Mouse (Mus musculus): ENCODE data around the gene Rgs8. TPM values are rescaled to one million over a fixed set of nuclear protein-coding genes. Genes with fewer than 3 reads are reported as not detected.

Gene Rgs8
- total and polyA plus RNA-seq, 3 experiments: not detected

- peak; percentile 35 for DNase-seq (ENCODE audit: extremely low read depth)
- Histone ChIP-seq H3K27me3 (replicated peaks) (no peaks in the 10 kb centered on the region), H3K9ac (ENCODE audit: insufficient read depth, low read depth) (0 out of 2 replicates have a peak overlapping the region, but pooled peaks have one; percentile 4), H3K27ac (ENCODE audit: insufficient read depth, low read depth) (no peak overlapping the region), H3K79me2 (replicated peaks; ENCODE audit: control insufficient read depth, extremely low read depth, insufficient read depth, poor library complexity, severe bottlenecking) (no peaks in the 10 kb centered on the region), H3K9me3 (replicated peaks; ENCODE audit: low read length) (no peaks in the 10 kb centered on the region), H3K4me2 (ENCODE audit: insufficient read depth, low read depth, poor library complexity, severe bottlenecking) (no peak overlapping the region; the same call in 1 of the 2 replicates), H3K4me3 (replicated peaks in 1 of 3; ENCODE audit: low read depth in 2 of 3, low read length in 2 of 3, poor library complexity in 1 of 3) (no peak overlapping the region), H3K4me1 (ENCODE audit: control insufficient read depth in 1 of 2, insufficient read depth in 2 of 2) (peaks cover 3 to 15% of the 10 kb centered on the region in 2 experiments; a peak in 3 of 4 replicates), H3K36me3 (replicated peaks in 1 of 2; ENCODE audit: control insufficient read depth in 1 of 2, insufficient read depth in 1 of 2, low read length in 1 of 2) (no peaks in the 10 kb centered on the region)
- dilution Hi-C loops (cut with MboI; ENCODE audit: extremely low pct_ligation_motif_present, extremely low pct_unique_long_range_greater_than_20kb, low sequenced_read_pairs) (no loop called here), in situ Hi-C loops (cut with MboI; ENCODE audit: low pct_ligation_motif_present, low pct_unique_long_range_greater_than_20kb, low sequenced_read_pairs) (no loop called here)
- TF ChIP-seq USF2 (conservative IDR thresholded peaks at IDR 0.05; ENCODE audit: low read depth, low read length): no peak
- TF ChIP-seq E2F4 (IDR thresholded peaks at IDR 0.05; ENCODE audit: insufficient replicate concordance, low read depth, low read length): no peak
- TF ChIP-seq EP300 (IDR thresholded peaks at IDR 0.05; ENCODE audit: low read length): peak; percentile 54; the same call in 1 of the 2 replicates
- TF ChIP-seq IRF4 (IDR thresholded peaks at IDR 0.05; ENCODE audit: low read depth, low read length): peak; percentile 56; the same call in 1 of the 2 replicates
These were observed 20.1 kb upstream of the Rgs8 start for GRCm38 (mm10) chr1:153632686-153633085.

GRCm38 (mm10) chr1:153635056-153635455 lies 17.8 kb upstream of the Rgs8 start:
- H3K9me3 ChIP-seq (replicated peaks; ENCODE audit: low read length): no peaks in the 10 kb centered on the region
- H3K36me3 ChIP-seq (replicated peaks in 1 of 2; ENCODE audit: control insufficient read depth in 1 of 2, insufficient read depth in 1 of 2, low read length in 1 of 2): no peaks in the 10 kb centered on the region
- no peaks in the 10 kb centered on the region for H3K27me3 ChIP-seq (replicated peaks)
- no peak for DNase-seq (ENCODE audit: extremely low read depth)
- H3K79me2 ChIP-seq (replicated peaks; ENCODE audit: control insufficient read depth, extremely low read depth, insufficient read depth, poor library complexity, severe bottlenecking): no peaks in the 10 kb centered on the region
- no peak overlapping the region for H3K4me3 ChIP-seq (replicated peaks in 1 of 3; ENCODE audit: low read depth in 2 of 3, low read length in 2 of 3, poor library complexity in 1 of 3)
- dilution Hi-C loops (cut with MboI; ENCODE audit: extremely low pct_ligation_motif_present, extremely low pct_unique_long_range_greater_than_20kb, low sequenced_read_pairs) (no loop called here), in situ Hi-C loops (cut with MboI; ENCODE audit: low pct_ligation_motif_present, low pct_unique_long_range_greater_than_20kb, low sequenced_read_pairs) (no loop called here)
- H3K4me1 ChIP-seq (ENCODE audit: control insufficient read depth in 1 of 2, insufficient read depth in 2 of 2): peaks cover 3 to 15% of the 10 kb centered on the region in 2 experiments; a peak in 3 of 4 replicates
- H3K9ac ChIP-seq (ENCODE audit: insufficient read depth, low read depth): no peak overlapping the region
- no peak overlapping the region for H3K27ac ChIP-seq (ENCODE audit: insufficient read depth, low read depth)
- H3K4me2 ChIP-seq (ENCODE audit: insufficient read depth, low read depth, poor library complexity, severe bottlenecking): no peak overlapping the region
- TF ChIP-seq TCF12 (IDR thresholded peaks at IDR 0.05; ENCODE audit: low read depth, low read length) (no peak), MAZ (IDR thresholded peaks at IDR 0.05; ENCODE audit: low read depth, low read length) (no peak), USF1 (IDR thresholded peaks at IDR 0.05; ENCODE audit: low read depth, low read length) (no peak), ZC3H11A (IDR thresholded peaks at IDR 0.05; ENCODE audit: low read depth, low read length) (no peak), SIN3A (IDR thresholded peaks at IDR 0.05; ENCODE audit: low read length) (no peak), ELF1 (IDR thresholded peaks at IDR 0.05; ENCODE audit: low read depth, low read length) (no peak), EP300 (IDR thresholded peaks at IDR 0.05; ENCODE audit: low read length) (no peak), MAX (IDR thresholded peaks at IDR 0.05; ENCODE audit: low read length) (no peak), TBP (conservative IDR thresholded peaks at IDR 0.05; ENCODE audit: low read depth, low read length) (no peak), CHD2 (IDR thresholded peaks at IDR 0.05; ENCODE audit: low read length) (no peak), IRF4 (IDR thresholded peaks at IDR 0.05; ENCODE audit: low read depth, low read length) (no peak), ZKSCAN1 (IDR thresholded peaks at IDR 0.05; ENCODE audit: borderline replicate concordance, low read depth, low read length) (no peak), CHD1 (IDR thresholded peaks at IDR 0.05; ENCODE audit: low read depth, low read length) (no peak), SMC3 (IDR thresholded peaks at IDR 0.05; ENCODE audit: low read depth, low read length) (no peak), ETS1 (conservative IDR thresholded peaks at IDR 0.05; ENCODE audit: low read depth, low read length) (no peak), MYC (IDR thresholded peaks at IDR 0.05; ENCODE audit: low read depth, low read length) (no peak), ZNF384 (IDR thresholded peaks at IDR 0.05; ENCODE audit: low read depth, low read length) (no peak), MAFK (IDR thresholded peaks at IDR 0.05; ENCODE audit: insufficient replicate concordance, low read length) (no peak), POLR2AphosphoS2 (IDR thresholded peaks at IDR 0.05; ENCODE audit: low read depth, low read length) (no peak), RAD21 (IDR thresholded peaks at IDR 0.05; ENCODE audit: low read depth, low read length) (no peak)
